ENCODE assay signal across 8 mouse cellular contexts in the genomic region with DNA sequence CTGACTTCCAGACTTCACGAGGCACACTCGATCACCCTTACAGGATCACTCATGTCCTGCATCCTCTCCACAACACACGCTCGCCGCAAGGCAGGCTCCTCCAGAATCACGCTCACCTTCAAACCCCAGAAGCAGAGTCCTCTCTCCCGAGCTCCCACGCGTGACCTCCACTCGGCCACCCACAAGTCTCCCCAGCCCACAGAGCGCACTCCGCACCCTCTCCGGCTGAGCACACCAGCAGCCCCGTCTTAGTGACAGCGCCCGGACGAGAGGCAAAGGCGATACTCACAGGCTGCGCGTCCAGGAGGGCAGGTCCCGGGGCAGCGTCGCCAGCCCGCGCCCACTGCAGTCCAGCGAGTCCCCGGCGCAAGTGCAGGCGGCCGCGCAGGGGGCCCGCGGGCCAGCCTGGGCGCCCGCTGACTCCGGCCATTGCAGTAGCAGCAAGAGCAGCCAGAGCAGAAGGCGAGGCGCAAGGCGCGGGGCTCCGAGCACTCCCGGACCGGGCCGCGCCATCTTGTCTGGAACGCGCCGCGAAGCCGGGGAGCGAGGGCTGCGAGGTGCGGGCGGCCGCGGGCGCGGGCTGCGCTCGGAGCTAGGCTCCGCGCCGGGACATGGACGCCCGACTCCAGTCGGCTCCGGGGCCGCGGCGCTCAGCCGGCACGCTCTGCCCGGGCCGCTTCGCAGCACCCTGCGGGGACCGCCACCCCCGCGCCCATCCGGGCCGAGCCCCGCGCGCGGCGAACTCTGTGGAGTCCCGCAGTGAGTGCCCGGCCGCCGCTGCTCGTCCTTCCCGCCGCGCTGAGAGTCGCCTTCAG. TPM values are rescaled to one million over a fixed set of nuclear protein-coding genes. Genes with fewer than 3 reads are reported as not detected.
DNase-seq lines count a peak whose midpoint lies in the region; ATAC-seq lines count a peak whose summit lies in the region.

No protein-coding gene starts in this region.

- peaks cover 43% of the 10 kb centered on the region for H3K4me1 ChIP-seq in lung, embryonic 16.5 days (replicated peaks; ENCODE audit: control insufficient read depth, insufficient read depth, low read length)

- no peaks in the 10 kb centered on the region for H3K9me3 ChIP-seq in lung, embryonic 16.5 days (ENCODE audit: control insufficient read depth, low read length)

- DNase-seq in urinary bladder, adult 2 months (ENCODE audit: low spot score): peak; percentile 52
- DNase-seq in urinary bladder, postnatal 10 days (ENCODE audit: low spot score): no peak
- peak; percentile 70 to 71 for DNase-seq in cerebellum, postnatal 10 days
- peak; percentile 38 to 56 for DNase-seq in gastrocnemius, postnatal 36 days
- peak; percentile 65 for DNase-seq in kidney, adult 18-20 months
- DNase-seq in right cerebral cortex, postnatal 14 days: peak; percentile 33
- DNase-seq in layer of hippocampus, postnatal 25 days (ENCODE audit: extremely low spot score in 1 of 2, low spot score in 1 of 2): no peak

- H3K27me3 ChIP-seq in lung, embryonic 16.5 days (ENCODE audit: control insufficient read depth, insufficient read depth, low read depth, low read length): no peaks in the 10 kb centered on the region

- intact Hi-C loops in gastrocnemius, postnatal 36 days (cut with DNase I): loop anchor here (2.0 kb wide), 1 partner anchor 39 kb away; no protein-coding TSS in a partner anchor

- H3K4me2 ChIP-seq in lung, embryonic 16.5 days (ENCODE audit: low read depth, low read length): peak overlapping the region; percentile 97

- H3K27ac ChIP-seq in lung, embryonic 16.5 days (ENCODE audit: low read length): peak overlapping the region; percentile 73

- WGBS in lung, embryonic 16.5 days: under 1% methylated on average over 76 of the region's 95 CpGs

- peak; percentile 46 for ATAC-seq in lung, embryonic 16.5 days (ENCODE audit: low read depth)

- H3K36me3 ChIP-seq in lung, embryonic 16.5 days (ENCODE audit: control insufficient read depth, insufficient read depth, low read length): no peaks in the 10 kb centered on the region

- peak overlapping the region; percentile 89 for H3K9ac ChIP-seq in lung, embryonic 16.5 days (ENCODE audit: low read length)

- H3K4me3 ChIP-seq in lung, embryonic 16.5 days (ENCODE audit: low read length): peak overlapping the region; percentile 86

RNA-seq across cellular contexts. Expression of gene Lrig1, which starts 0.6 kb away (rescaled TPM):
- 10.8 and 13.8 TPM in 2 replicates for polyA plus RNA-seq in urinary bladder, adult 2 months (2012; rRNA removed)
- total RNA-seq in gastrocnemius, postnatal 36 days (2021): 10 to 100 TPM; 49.2 to 51.2 TPM
- polyA plus RNA-seq in lung, embryonic 16.5 days (2015; fragmentation: Nextera tagmentation; extraction: Ambion mirVana): 7.7 and 9.7 TPM in 2 replicates
- 10 to 100 TPM; 28.0 to 30.5 TPM for total RNA-seq in layer of hippocampus, postnatal 25 days (2021)

Comparison
In these comparisons a context has a peak if more than half of its experiments do, and no peak if none do; other contexts are left out.
1. DNase-seq: peak in urinary bladder, adult 2 months (single experiment), cerebellum, postnatal 10 days (2 of 2), gastrocnemius, postnatal 36 days (2 of 2), kidney, adult 18-20 months (single experiment) and right cerebral cortex, postnatal 14 days (single experiment); none in urinary bladder, postnatal 10 days (single experiment) and layer of hippocampus, postnatal 25 days (0 of 2).